Mouse (Mus musculus) yolk sac, embryonic 10.5 days (tissue): ENCODE measurements at regions not wholly inside any gene's neighbourhood (a gene's known extent, or its start where the extent isn't known, plus 50 kb on each side); places are given as distances from the start of the nearest gene placed in this dataset.
A peak's percentile ranks its signal among the peaks of the same experiment; 100 is the strongest.

ENCODE experiments used
- DNase-seq: peaks from one replicate; pipeline ENCODE4 v3.0.0-alpha.2; 2017; ENCODE audit warnings: low spot score

DNA sequence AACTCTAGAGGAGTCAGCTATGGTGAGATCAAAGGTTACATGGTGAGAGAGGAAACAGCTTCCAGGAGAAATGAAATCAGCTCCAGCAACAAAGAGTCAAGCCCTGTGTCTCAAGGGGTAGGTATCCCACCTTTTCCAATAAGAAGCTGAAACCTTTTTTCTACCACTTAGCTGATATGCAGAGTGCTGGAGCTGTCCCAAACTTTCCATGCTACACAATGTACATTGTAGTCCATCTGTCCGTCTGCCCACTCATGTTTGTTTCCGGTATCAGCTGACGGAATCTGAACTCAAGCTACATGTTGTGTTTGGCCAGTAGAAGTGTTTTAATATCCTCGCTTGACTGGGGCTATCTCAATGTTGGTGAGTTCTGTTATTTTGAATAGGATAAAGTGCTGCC is 83.6 kb upstream of the Ngf start:
- DNase-seq: no peak

DNA sequence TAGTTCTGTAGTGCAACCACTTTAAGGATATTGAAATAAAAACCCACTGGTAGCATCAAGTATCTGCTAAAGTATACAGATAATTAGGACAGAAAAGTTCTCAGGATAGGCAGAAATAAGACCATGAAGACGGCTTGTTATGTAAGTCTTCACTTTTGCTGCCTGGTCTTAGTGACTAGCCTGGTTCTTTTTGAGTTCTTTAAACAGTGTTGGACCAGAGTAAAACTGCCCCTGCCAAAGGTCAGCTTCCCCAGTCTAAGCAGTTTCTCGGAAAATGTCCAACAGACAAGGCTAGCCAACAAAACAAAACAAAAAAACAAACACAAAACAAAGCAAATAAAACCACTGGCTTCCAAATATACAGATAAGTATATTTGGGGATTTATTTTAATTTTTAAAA is 85.1 kb upstream of the Ngf start:
- DNase-seq: no peak

DNA sequence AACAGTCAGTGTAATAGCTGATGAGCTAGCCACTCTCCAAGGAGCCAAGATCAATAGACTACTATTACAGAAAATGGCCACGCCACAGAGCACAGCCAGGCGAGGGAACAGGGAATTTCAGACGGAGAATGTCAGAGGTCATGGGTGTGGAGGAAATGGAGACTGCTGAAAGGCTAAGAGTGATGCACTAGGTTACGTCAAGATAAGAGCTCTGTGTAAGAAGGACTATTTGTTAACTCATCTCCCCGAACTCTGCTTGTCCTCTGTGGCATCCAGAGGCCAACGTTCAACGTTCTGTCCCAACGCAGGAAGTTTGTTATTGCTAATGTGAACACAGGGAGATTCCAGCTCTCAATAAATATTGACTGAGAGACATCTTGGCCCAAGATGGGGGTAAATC is 86.0 kb upstream of the Ngf start:
- DNase-seq: peak; percentile 20

DNA sequence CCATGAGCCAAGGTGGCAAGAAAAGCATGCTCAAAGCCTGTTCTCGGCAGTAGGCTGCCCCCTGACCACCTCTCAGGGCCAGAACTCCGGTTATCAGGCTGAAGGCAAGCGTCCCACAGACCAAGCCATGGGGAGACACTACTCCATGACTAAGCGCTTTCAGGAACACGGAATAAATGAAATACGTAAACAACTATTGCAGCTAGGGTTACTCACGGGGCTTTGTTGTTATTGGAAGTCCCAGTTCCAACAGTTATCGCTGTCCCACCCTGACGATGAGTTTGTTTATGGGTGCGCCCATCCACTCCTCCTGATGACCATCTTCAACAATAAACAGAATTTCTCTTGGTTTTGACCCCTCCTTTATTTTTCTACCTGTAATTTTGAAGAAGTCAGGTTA is 88.0 kb upstream of the Ngf start:
- DNase-seq: no peak

DNA sequence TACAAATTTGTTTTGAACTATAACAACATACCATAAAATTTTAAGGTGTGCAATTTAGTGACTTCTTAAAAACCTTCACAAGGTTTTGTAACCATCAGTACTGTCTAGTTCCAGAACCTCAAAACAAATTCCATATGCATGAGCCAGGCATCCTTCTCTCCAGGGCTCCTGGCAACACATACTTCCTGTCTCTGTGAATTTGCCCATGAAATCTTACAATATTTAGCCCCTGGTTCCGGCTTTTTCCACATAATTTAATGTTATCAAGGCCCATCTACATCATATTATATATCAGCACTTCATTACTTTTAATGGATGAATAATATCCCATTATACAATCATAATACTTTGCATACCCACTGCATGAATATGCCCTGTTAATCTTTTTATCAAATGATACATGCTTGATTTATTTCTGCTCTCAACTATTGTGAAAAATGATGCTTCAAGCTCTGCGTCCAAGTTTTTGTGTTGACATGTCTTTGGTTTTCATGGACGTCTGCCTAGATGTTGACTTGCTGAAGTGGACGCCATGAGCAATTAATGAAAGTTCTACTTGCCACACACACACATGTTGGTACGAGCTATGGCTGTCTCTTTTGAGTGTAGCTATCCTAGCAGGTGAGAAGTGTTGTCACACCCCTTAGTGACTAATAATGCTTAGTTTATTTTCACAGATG is 95.2 kb upstream of the Ngf start:
- no peak for DNase-seq

DNA sequence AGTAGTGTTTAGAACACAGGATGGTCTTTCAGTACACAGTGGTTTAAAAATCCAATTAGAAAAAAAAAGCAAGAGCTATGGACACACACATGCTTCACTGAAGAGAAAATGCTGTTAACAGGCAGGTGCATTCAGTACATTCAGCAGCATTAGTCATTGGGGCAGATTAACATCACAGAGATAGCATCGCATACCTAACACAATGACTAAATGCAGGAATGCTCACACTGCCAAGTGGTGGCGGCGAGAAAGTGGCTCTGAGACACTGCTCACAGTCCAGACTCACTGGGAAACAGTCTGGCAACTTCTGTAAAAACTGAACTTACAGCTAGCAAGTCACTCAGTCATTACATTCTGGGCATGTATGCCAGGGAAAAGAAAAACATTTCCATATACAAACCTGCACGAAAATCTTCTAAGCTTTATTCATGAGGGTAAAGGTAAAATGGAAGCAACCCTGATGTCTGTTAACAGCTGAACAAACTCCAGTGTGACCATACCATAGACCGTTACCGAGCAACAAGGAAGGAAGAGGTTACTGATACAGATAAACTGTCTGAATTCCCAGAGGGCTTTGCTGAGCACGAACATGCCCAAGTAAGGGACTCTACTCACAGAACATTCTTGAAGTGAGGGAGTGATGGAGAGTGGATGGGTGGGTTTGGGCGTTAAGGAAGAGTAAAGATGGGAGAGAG is 97.4 kb upstream of the Ngf start:
- no peak for DNase-seq

DNA sequence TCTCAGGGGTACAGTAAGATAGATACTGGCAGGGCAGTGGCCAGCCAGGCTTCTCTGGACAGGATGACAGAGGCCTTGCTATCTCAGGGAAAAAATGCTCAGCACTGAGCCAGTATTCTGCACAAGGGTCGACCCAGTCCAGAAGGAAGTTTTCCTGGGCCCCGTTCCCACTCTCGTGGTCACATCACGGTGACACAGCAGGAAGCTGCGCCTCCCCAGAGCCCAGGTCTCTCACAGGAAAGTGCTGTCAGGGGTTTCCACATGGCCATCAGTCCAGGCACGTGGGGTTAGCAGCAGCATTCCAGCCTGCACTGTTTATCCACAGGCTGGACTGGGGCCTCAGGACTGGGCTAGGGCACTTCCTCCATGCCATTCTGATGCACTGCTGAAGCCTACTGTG is 103.5 kb upstream of the Ngf start:
- no peak for DNase-seq

DNA sequence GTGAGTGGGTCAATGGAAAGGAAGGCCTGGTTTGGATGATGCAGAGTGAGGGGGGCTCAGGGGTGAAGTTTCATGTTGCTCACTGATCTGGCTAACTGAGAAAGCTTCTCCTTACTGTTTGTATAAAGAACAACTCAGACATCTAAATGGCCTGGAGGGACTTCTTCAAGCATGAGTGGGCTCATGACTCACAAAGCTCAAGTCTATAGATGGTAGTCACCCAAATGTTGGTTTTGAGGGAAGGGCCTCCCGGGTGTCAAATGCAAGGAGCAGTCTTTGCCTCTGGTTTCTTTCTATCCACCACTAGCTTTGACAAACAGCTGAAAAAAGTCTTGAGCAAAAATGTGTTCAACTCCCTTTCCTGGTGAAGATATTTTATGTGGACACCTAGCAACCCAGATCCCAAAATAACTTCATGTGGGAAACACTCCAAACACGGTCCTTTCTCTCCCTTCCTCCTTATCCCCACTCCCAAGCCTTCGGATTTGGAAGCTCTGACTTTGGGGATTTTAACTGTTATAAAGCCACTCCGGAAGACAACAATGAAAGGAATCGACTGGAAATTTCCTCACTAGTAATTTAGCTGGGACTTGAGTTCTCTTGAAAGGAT is 105.3 kb upstream of the Ngf start:
- DNase-seq: no peak

DNA sequence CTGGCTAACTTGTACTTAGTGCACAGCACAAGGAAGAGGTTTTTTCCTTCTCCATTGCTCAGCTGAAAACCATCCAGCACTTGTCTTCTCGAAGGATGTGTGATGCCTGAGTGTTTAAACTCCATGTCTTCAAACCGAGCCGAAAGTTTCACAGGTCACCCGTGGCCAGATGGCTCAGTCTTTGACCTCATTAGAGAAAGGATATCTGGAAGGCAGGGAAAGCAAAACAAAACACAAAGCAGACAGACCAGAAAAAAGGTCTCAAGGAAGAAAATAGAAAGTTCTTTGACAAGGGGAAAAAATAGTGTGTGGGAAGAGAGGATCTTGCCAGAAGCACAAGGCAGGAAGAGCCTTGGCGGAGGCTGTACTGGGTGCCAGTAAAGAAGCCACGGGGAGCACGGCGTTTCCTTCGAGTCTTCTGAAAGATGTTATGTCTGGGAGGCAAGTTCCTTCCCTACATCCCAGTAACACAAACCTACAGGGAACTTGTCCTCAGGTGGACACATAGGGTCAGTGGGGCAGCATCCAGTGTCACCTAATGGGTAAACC is 108.9 kb upstream of the Ngf start:
- DNase-seq: no peak

DNA sequence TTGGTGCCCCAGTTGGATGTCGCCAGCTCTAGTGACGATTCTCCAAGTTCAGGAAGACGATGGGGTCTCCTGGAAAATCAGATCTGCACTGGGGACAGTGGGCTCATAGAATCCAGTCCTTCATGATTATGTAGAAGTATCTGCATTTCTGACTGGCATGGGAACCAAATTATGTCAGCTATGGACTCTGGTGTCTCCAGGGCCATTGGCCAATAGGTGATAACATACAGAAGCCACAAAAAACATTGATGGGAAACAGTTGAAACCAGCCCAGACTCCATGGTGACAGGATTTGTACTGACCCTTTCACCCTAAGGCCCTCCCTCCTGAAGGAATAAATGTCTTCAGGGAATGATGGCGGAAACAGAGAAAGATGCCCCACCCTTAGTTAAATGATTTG is 110.9 kb upstream of the Ngf start:
- no peak for DNase-seq

DNA sequence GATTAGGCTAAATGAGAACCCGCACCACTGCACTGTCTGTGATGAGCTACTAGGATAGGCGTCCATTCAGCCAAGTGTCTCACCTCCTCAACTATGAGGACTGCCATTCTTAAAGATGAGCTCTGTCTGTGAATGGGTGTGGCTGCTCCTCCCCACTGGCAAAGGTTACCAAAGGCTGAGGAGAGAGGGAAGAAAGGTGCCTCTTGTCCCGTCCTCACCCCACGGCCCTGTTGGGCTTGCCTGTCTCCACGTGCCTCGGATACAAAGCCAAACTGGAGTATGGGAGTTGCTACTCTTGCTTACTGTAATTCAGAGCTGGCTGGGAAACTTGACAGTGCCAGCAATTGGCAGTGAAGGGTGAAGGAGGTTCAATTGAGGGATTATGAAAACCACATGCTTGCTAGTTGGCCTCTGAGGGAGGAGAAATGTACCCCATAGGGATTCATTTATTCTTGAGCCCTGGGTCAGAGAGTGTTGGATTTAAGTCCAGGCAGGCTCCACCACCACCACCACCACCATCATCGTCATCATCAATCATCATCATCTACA is 112.6 kb upstream of the Ngf start:
- no peak for DNase-seq

DNA sequence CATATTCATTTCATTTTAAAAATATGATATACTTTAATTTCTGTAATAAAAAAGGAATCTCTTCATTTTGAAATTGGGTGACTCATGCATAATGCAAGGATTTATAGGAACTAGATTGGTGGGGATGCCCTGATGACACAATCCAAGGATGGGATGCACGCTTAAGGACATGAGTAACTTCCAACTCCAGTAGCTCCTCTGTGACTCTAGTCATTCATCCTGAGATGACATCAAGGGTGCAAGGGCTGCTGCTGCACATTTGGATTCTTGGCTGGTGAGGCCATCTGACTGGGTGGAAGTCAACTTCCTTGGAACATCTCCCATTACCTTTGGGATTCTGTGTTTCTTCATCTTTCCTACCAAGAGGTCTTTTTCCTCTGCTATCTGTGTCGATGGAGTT is 114.4 kb upstream of the Ngf start:
- DNase-seq: no peak

DNA sequence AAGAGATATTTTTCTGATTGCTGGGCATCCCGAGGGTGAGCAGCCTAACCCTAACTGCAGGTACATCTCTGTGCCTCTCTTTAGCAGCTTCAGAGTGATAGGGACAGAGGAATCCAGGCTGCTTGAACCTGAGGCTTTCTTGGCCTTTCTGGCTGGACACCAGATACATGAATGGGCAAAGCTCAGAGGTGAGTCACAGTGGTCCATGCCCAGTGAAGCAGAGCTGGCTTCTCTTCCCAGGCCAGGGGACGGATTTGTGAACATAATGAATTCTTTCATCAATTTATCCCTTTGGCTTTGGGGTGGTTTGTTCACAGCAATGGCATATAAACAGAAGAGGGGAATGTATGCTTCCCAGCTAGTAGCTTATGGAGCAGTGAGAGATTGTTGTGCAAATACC is 114.9 kb upstream of the Ngf start:
- no peak for DNase-seq

DNA sequence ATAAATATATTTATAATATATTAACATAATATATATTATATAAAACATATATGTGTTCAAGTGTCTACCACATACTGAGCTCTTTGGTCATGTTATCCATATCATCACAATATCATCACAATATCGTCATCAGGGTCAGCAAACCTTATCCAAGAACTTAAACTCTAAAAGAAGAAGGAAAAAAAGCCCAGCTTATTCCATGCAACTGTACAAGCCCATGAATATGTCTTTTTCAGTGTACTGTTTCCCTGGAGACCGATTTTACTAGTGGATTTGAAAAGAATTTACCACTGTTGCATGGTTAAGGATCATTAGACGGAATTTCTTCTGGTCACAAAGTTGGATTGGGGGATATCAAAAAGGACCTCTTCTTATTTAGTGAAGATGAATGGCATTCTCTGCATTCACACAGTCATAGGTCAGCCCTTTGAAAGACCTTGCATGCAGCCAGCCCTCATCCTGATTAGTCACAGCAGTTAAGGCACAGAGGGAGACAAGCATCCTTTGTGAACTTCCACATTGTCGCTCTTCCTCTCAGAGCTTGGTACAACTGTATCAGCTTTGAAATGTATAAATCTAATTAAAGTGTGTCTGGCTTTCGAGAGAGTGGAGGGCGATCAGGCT is 116.3 kb upstream of the Ngf start:
- no peak for DNase-seq

DNA sequence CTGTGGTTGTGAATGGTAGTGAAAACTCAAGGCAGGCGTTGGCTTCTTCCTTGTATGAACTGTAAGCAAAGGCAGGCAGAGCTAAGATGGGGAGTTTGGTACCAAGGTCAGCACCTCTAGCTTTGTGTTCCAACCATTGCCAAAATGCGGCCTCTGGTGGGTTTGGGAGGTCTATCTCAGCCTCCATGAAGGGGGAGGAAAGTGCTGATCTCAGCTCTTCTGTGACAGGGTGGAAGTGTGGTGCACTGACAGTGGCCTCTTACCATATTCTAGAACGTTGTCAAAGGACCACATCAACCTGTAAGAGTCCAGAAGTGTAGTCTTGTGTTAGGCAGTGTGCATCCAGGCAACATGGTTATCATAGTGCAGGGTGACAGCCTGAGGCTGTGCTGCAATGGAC is 123.6 kb upstream of the Ngf start:
- DNase-seq: no peak

DNA sequence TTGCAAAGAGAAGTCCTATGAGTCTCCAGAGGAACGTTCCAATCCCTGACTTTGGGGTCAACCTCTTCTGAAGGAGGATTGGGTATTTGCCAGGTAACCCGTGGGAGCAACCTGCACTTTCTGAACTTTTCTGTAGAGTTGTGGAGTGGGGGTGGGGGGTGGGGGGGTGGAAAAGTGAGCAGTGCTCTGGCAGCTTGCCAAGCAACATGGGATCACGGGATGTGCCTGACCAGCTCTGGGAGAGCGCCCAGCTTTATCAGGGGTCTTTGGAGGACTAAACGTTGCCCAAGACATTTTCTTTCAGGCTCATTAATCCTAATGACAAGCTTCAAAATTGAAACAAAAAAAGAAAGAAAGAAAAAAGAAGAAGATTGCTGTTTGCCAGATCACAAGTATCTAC is 124.4 kb upstream of the Ngf start:
- no peak for DNase-seq

DNA sequence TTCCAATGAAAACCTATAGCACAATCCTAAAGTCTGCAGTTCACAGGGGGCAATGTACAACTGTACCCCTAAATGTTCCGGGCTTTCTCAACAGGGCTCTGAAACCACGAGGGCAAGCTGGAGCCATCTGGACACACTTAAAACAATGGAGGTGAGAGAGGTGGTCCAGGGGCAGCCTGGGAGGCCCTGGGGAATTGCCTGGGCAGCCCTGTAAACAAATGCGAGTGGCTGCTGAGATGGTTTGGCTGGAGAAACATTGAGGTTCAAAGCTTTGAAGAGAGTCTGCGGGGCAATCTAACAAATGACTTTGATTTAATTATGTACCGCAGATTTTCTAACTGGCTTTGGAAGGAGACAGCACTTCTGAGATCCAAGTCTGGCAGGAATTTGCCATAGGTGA is 129.0 kb upstream of the Ngf start:
- no peak for DNase-seq

DNA sequence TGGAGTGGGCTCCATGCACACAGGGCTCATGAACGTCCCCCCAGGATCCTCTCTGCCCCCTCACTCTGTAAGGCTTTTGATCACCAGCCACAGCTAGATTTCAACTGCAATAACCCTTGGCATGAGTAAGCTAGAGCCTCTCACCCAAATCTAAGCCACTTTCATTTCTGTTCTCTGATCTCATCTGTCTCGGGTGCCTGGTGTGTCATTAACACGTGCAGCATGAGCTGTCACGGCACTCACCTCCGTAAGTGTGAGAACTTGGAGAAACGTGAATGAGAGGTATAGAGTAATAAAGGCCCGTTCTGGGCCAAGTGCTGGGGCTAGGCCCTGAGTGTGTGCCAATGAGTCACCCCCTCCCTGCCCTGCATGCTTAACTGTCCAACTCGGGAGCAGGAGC is 131.8 kb upstream of the Ngf start:
- no peak for DNase-seq

DNA sequence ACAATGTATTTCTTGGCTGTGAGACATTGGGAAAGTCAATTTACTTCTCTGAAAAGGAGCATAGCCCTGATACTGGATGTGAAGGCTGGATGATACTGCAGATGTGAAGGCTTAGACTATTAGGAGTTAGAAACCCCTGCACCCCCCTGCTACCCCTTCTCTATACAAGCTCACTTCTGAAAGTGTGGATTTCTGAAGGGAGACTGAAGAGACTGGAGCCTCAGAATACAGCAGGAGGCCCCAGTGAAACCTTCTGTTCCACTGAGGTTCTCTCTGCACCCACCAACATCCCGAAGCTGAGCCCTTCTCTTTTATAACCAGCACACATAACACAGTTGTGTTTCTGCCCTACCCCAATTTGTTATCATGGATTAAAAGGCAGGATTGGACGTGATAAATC is 131.7 kb upstream of the Vangl1 start:
- DNase-seq: no peak

DNA sequence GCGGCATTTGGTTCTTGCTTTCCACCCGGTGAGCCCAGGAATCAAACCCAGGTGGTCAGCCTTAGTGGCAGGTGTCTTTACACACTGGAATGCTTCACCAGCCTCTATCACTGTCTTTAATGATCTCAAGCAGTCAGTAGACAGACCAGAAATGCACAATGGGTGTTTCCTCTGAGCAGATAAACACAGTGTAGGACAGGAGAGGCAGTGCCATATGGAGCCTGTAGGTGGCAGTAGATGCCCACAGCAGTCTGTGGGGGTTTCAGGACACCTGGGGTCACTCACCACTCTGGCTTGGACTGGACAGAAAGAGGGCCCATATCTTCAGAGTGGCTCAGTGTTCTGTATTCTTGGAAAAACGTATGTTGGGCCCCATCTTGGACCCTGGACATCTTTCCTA is 130.7 kb upstream of the Vangl1 start:
- no peak for DNase-seq

DNA sequence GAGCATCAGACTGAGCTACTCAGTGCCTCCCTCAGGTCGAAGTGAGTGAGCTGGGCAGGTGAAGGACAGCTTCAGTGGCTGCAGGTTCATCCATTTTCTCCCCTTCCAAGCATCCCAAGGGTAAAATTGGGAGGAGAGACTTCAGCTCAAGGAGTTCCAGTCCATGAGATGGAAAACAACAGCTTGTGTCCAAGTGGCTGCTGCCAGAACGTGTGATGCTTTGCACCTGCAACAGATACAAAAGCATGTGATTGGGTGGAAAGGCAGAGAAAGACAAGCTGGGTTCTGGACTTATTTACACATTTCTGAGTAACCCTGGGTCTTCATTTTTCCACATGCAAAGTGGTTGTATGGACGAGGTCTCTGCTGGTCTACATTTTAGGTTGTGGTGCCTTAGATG is 127.7 kb upstream of the Vangl1 start:
- DNase-seq: no peak

DNA sequence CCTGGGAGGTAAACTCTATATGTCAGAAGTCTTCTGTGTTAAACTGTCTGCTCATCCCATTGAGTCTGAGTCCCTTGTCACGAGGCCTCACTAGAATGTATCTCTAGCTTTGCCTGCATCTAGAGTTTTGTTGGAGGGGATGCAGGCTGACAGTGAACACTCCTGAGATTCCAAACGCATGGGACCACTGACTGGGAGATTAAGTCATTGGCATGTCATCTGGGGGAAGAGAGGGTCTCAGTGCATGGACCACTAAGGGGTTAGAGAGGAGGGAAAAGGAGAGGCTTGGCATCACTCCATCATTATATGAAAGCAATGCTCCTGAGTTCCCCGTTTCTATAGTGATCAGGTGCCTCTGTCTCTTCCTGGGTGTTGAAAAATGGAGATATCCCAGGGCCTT is 114.8 kb upstream of the Vangl1 start:
- no peak for DNase-seq

DNA sequence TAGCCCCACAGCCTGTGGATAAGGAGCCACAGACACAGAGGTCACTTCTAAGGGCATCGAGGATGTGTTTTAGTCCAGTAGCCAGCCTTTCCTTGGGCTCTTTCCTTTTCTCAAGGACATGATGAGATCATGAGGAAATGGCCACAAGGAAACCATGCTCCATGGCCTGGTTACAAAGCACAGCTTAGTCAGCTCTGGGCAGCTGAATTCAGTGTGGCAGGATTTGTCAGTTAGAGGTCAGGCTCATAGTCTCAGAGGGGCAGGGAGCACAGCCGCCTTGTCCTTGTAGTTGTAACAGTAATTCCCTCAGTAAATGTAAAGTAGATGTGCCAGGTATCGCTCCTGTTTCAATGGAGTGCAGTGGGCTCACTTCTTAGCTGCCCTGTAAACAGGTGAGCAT is 111.7 kb upstream of the Vangl1 start:
- DNase-seq: no peak
